Mouse (Mus musculus) WW6 (cell line): ENCODE results near the gene Stxbp5l.
"Not testable (repeated sequence)": the region's sequence is repeated elsewhere in the genome, so short reads cannot be mapped to it uniquely, and the experiment has no call there.

Source experiments
- DNase-seq: peaks from one replicate; pipeline ENCODE4 v3.0.0-alpha.2; 2013; ENCODE audit warnings: low read depth, low spot score

Gene Stxbp5l

GRCm38 (mm10) chr16:37280206-37280605, 104.6 kb downstream of the Stxbp5l start:
- no peak for DNase-seq

DNA sequence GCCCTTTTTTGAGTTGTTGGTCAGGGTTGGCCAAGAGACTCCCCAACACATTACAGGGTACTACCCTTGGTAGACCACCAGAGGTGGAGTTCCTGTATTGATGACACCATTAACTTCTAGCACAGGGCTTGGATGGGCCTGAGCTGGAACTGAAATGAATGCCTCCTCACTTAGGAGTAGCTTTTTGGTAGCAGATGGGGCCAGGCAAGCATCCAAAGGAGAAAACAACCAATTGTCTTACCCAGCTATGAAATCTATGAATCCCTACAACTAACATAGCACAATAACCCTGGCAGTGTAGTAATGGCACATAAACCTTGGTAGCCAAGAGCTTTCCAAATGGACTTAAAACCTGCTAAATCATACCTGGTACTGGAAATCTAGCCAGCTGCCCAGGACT, 111.1 kb downstream of the Stxbp5l start:
- DNase-seq: no peak

DNA sequence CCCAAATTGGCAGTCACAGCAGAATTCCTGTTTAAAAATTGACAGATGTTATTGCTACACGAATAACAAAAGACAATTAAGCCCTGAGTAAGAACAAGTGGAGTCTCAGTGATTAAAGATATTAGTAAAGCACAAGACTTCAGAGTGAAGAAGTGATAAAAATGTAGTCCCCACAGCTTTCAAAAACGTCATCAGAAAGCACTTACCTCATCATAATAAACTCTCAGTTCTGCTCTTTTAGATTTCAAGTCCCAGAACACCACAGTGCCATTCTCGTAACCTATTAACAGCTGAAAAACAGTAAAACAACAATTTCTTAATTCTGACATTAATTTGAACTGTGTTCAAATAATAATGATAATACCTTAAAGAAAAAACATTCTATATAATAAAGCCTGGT, 123.1 kb downstream of the Stxbp5l start:
- DNase-seq: no peak

DNA sequence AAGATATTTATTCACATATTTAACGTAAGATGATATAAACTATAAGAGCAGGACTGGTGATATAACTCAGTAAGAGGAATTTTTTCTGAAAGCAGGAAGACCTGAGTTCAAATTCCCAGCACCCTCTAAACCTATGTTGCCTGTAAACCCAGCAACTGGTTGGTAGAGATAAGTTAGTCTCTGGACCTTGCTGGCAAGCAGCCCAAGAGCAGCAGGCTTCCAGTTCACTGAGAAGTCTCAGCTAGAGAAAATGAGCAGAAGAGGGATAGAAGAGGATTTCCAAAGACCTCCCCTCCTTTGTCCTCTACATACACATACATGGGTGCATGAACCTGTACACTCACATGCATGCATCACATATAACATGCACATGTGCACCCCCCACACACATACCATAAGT, 165.6 kb downstream of the Stxbp5l start:
- DNase-seq: no peak

DNA sequence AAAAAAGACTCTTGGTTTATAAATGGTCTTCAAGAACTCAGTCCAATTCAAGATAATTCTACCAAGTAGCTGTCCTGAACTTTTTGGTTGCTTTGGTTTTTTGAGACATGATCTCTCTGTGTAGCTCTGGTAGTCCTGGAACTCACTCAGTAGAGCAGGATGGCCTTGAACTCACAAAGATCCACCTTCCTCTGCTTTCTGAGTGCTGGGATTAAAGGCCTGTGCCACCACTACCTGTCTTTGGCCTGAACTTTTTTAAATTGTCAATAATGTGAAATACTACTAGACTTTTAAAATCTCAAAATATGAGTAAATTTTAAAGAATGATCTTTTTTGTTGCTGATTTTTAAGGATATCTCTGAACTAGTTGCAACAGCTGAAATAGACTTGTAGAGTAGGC, 176.0 kb downstream of the Stxbp5l start:
- DNase-seq: no peak

GRCm38 (mm10) chr16:37194152-37194551, 190.6 kb downstream of the Stxbp5l start:
- no peak for DNase-seq

DNA sequence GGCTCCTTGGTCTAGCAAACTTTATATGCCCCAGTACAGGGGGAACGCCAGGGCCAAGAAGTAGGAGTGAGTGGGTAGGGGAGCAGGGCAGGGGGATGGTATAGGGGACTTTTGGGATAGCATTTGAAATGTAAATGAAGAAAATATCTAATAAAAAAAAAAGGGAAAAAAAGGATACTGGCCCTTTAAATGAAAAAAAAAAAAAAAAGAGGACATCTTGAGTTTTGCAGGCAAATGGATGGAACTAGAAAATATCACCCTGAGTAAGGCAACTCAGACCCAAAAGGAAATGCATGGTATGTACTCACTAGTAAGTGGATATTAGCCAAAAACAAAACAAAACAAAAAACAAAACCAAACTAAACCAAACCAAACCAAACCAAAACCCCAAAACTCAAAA, 259.6 kb downstream of the Stxbp5l start:
- DNase-seq: not testable (repeated sequence)

DNA sequence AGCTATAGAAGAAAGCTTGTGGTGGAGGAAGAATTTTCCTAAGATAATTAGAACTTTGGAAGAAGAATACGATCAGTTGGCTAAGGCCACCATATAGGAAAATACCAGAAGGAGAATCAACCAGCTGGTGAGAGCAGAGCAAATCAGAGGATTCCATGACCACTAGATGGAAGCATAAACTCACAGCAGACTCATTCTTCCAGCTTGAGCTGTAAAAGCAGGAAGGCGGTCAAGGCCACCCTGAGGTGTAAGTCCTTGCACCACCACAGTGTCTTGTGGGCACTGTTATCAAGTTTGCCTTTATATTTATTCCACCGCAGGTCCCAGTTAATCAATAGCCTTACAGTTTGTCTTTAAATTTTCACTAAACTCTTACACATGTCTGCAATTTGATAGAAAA, 275.5 kb downstream of the Stxbp5l start:
- DNase-seq: peak; percentile 16

GRCm38 (mm10) chr16:37108763-37109162, 276.0 kb downstream of the Stxbp5l start:
- no peak for DNase-seq

DNA sequence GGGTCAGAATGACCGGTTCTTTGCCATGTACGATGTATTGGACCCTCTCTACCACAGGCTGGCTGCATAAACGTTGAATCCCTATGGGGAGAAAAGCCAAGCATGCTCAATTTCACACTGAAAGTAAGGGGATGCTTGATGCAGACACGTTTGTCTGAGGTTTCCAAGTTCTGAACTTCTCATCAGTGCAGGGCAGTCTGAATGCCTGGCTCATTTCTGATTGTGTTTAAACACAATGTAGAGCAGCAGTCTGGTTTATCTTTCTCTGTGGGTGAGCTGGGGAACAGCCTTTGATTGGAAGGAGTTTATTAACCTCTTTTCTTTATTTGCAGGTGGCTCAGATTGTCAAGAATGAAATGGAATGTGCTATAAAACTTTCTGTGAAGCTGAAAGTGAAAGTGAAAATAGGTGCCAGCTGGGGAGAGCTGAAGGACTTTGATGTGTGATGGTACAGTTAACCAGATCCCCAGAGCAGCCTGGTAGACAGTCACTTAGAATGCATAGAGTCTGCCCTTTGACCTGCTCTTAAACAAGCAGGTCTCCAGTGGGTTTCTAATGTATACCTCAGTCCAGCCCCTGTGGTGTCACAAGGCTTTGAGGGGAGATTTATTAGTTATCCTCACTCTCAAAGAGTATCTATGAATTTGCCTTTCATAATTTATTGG, 290.5 kb downstream of the Stxbp5l start:
- no peak for DNase-seq

DNA sequence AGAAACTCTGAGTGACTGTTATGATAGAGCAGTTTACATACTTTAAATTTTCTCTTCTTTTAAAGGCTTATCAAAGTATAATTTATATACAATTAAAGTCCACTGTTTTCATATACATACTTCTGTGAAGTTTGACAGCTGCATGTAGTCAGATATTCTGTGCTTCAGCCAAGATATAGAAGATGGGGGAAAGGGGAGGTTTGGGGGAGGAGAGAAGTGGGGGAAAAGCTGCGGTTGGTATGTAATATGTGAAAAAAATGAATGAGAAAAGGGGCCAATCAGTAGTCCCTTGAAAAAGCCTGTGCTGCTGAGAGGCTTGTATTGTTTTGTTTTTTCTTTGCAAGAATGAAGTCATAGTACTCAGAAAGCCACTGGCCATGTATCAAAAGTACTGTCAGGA, 295.1 kb downstream of the Stxbp5l start:
- DNase-seq: no peak

DNA sequence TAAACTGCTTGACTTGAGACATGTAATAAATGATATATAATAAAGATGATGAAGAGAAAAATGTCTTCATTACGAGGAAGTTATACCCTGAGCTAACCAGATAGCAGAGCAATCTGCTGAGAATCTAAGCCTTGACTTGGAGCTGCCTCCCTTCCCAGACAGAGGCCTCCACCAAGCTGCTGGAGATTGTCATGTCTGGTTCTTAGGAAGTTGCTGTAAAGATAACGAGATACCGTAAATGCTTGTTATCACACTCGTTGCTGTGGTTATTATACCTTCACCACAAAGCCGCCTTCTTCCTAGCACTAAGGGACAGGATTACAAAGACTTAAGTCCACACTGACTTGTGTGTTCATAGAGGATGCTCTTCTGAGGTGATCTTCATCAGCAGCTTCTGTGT, 312.4 kb downstream of the Stxbp5l start:
- DNase-seq: no peak
